Mouse (Mus musculus): Measurements from ENCODE around the gene 2810021J22Rik.

DNA sequence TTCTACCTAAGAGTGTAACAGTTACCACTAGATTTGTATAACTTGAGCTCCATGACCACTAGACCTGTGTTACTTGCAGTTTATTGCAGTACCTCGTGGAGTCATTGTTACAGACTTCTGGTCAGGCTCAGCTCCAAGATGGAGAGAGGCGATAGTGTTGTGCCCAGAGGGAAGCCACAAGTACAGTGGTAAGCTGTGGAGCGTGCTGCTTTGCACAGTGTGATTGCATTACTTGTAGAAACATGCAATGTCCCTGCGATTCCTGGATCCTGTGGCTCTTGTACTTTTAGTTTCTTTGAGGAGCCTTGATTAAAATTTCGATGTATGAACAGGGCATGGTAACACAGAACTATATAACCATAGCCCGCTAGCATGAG is 926 bp downstream of the 2810021J22Rik start:
- TF ChIP-seq POLR2A (IDR thresholded peaks at IDR 0.05; ENCODE audit: insufficient read depth, low read depth, low read length), result no peak
- TF ChIP-seq CTCF (IDR thresholded peaks at IDR 0.05; ENCODE audit: insufficient read depth, low read depth, low read length), result no peak

Data from olfactory bulb, adult 2 months (tissue).